Mouse (Mus musculus) kidney, embryonic 14.5 days (tissue): ENCODE data around the gene Zswim3. TPM values are rescaled to one million over a fixed set of nuclear protein-coding genes. Genes with fewer than 3 reads are reported as not detected.
A peak's percentile ranks its signal among the peaks of the same experiment; 100 is the strongest.
"Not testable (repeated sequence)": the region's sequence is repeated elsewhere in the genome, so short reads cannot be mapped to it uniquely, and the experiment has no call there.

Experiments used
- ATAC-seq: fragments of 200-750 bp; cut with Nextera tagmentation; 2 replicates; pipeline ENCODE4 v1.8.0; 2017; ENCODE audit warnings: moderate number of reproducible peaks, mild to moderate bottlenecking, moderate TSS enrichment, moderate library complexity; ENCODE audit not compliant: low FRiP score, low TSS enrichment
- H3K27ac ChIP-seq: fragments of 300-500 bp; sonication (generic); 2 replicates; pipeline ENCODE4 v1.5.1; 2014; ENCODE audit warnings: low read depth, mild to moderate bottlenecking, low read length, moderate library complexity, mixed read lengths
- H3K27me3 ChIP-seq: fragments of 300-500 bp; sonication (generic); 2 replicates; pipeline ENCODE4 v1.6.1; 2014; ENCODE audit warnings: mild to moderate bottlenecking, low read length; ENCODE audit not compliant: control insufficient read depth, insufficient read depth
- H3K36me3 ChIP-seq: fragments of 300-500 bp; sonication (generic); 2 replicates; pipeline ENCODE4 v1.6.1; 2014; ENCODE audit warnings: low read length, mixed read lengths; ENCODE audit not compliant: control insufficient read depth, insufficient read depth
- H3K4me1 ChIP-seq: fragments of 300-500 bp; sonication (generic); 2 replicates; pipeline ENCODE4 v1.6.1; 2014; ENCODE audit warnings: low read length, mixed read lengths; ENCODE audit not compliant: control insufficient read depth, insufficient read depth
- H3K4me2 ChIP-seq: fragments of 300-500 bp; sonication (generic); replicated peaks from 2 replicates; pipeline ENCODE4 v1.6.1; 2014; ENCODE audit warnings: low read depth, mild to moderate bottlenecking, low read length
- H3K4me3 ChIP-seq: fragments of 300-500 bp; sonication (generic); 2 replicates; pipeline ENCODE4 v1.5.1; 2014; ENCODE audit warnings: mild to moderate bottlenecking, low read length
- H3K9ac ChIP-seq: fragments of 300-500 bp; sonication (generic); 2 replicates; pipeline ENCODE4 v1.6.1; 2014; ENCODE audit warnings: low read depth, mild to moderate bottlenecking, low read length, moderate library complexity
- H3K9me3 ChIP-seq: fragments of 300-500 bp; sonication (generic); 2 replicates; pipeline ENCODE4 v1.6.1; 2016; ENCODE audit warnings: low read length; ENCODE audit not compliant: control insufficient read depth
- WGBS: fragments of 180-500 bp; shearing (Covaris S2); extraction: QIAGEN DNeasy Blood & Tissue Kit; methylation state at CpG from one replicate; pipeline ENCODE4 v1.1.7; 2014; 5-methylcytosine and 5-hydroxymethylcytosine counted together
- polyA plus RNA-seq: library from polyadenylated mRNA; unstranded; fragments of >200 nt; fragmentation: Nextera tagmentation; extraction: Ambion mirVana; gene quantifications from 2 replicates; pipeline ENCODE4 v1.2.1, GENCODE M21; 2014

The Zswim3 gene
- polyA plus RNA-seq, 1 experiment from 2014 or later: 9.0 TPM

- Histone ChIP-seq H3K9ac (no peak overlapping the region), H3K36me3 (no peaks in the 10 kb centered on the region), H3K4me2 (0 out of 2 replicates have a peak overlapping the region, but pooled peaks have one; percentile 8), H3K27me3 (peaks cover 22% of the 10 kb centered on the region), H3K27ac (peak overlapping the region; percentile 51; the same call in 1 of the 2 replicates), H3K4me1 (peaks cover 52% of the 10 kb centered on the region), H3K4me3 (no peak overlapping the region), H3K9me3 (no peaks in the 10 kb centered on the region)
- 22% methylated on average over 9 of the region's 9 CpGs for WGBS
- peak; percentile 17; the same call in 1 of the 2 replicates for ATAC-seq
Measured at GRCm38 (mm10) chr2:164859640-164860432, 54.9 kb downstream of the Zswim3 start.

GRCm38 (mm10) chr2:164861094-164861493 is 56.2 kb downstream of the Zswim3 start:
- H3K4me2 ChIP-seq: no peak overlapping the region
- ATAC-seq: no peak
- H3K9ac ChIP-seq: no peak overlapping the region
- H3K4me3 ChIP-seq: no peak overlapping the region
- 78% methylated on average over 4 of the region's 4 CpGs for WGBS
- H3K4me1 ChIP-seq: peaks cover 49% of the 10 kb centered on the region
- no peaks in the 10 kb centered on the region for H3K9me3 ChIP-seq
- H3K27ac ChIP-seq: peak overlapping the region; percentile 65; the same call in 1 of the 2 replicates
- H3K27me3 ChIP-seq: peaks cover 17% of the 10 kb centered on the region
- H3K36me3 ChIP-seq: no peaks in the 10 kb centered on the region

GRCm38 (mm10) chr2:164862179-164862861 is 57.4 kb downstream of the Zswim3 start:
- Histone ChIP-seq H3K4me3 (no peak overlapping the region), H3K4me1 (peaks cover 43% of the 10 kb centered on the region), H3K27ac (peak overlapping the region; percentile 65), H3K27me3 (peaks cover 7% of the 10 kb centered on the region), H3K4me2 (0 out of 2 replicates have a peak overlapping the region, but pooled peaks have one; percentile 3), H3K9me3 (no peaks in the 10 kb centered on the region), H3K9ac (no peak overlapping the region), H3K36me3 (no peaks in the 10 kb centered on the region)
- 22% methylated on average over 9 of the region's 9 CpGs for WGBS
- ATAC-seq: peak; percentile 66

GRCm38 (mm10) chr2:164863411-164863810 is 58.5 kb downstream of the Zswim3 start:
- not testable (repeated sequence) for H3K4me3 ChIP-seq, H3K9ac ChIP-seq, H3K27ac ChIP-seq, H3K36me3 ChIP-seq, H3K4me2 ChIP-seq, H3K27me3 ChIP-seq, ATAC-seq, H3K9me3 ChIP-seq
- WGBS: 80% methylated on average over 7 of the region's 9 CpGs
- H3K4me1 ChIP-seq: peaks cover 34% of the 10 kb centered on the region

GRCm38 (mm10) chr2:164864593-164864992 is 59.7 kb downstream of the Zswim3 start:
- no peaks in the 10 kb centered on the region for H3K27me3 ChIP-seq
- H3K36me3 ChIP-seq: no peaks in the 10 kb centered on the region
- no peak overlapping the region for H3K9ac ChIP-seq
- no peak overlapping the region for H3K4me3 ChIP-seq
- WGBS: 75% methylated on average over 4 of the region's 4 CpGs
- H3K9me3 ChIP-seq: peaks cover 4% of the 10 kb centered on the region; the same call in 1 of the 2 replicates
- peaks cover 24% of the 10 kb centered on the region for H3K4me1 ChIP-seq
- no peak for ATAC-seq
- H3K27ac ChIP-seq: no peak overlapping the region
- H3K4me2 ChIP-seq: no peak overlapping the region

- no peak overlapping the region for H3K4me3 ChIP-seq
- peak; percentile 47; the same call in 1 of the 2 replicates for ATAC-seq
- H3K4me2 ChIP-seq: no peak overlapping the region
- peaks cover 14% of the 10 kb centered on the region for H3K4me1 ChIP-seq
- H3K9ac ChIP-seq: no peak overlapping the region
- peak overlapping the region; percentile 32; the same call in 1 of the 2 replicates for H3K27ac ChIP-seq
- no peaks in the 10 kb centered on the region for H3K36me3 ChIP-seq
- H3K9me3 ChIP-seq: peaks cover 4% of the 10 kb centered on the region; the same call in 1 of the 2 replicates
- 47% methylated on average over 16 of the region's 16 CpGs for WGBS
- H3K27me3 ChIP-seq: no peaks in the 10 kb centered on the region
Measured at GRCm38 (mm10) chr2:164866741-164867551, 62.0 kb downstream of the Zswim3 start.

GRCm38 (mm10) chr2:164867566-164867965 is 62.7 kb downstream of the Zswim3 start:
- WGBS: 93% methylated on average over 7 of the region's 7 CpGs
- no peak for ATAC-seq
- Histone ChIP-seq H3K4me3 (no peak overlapping the region), H3K4me2 (no peak overlapping the region), H3K36me3 (no peaks in the 10 kb centered on the region), H3K9me3 (peaks cover 4% of the 10 kb centered on the region; the same call in 1 of the 2 replicates), H3K27me3 (no peaks in the 10 kb centered on the region), H3K9ac (no peak overlapping the region), H3K4me1 (peaks cover 8% of the 10 kb centered on the region; the same call in 1 of the 2 replicates), H3K27ac (peak overlapping the region; percentile 32; the same call in 1 of the 2 replicates)

- Histone ChIP-seq H3K27me3 (no peaks in the 10 kb centered on the region), H3K9ac (no peak overlapping the region), H3K27ac (no peak overlapping the region), H3K4me3 (no peak overlapping the region), H3K4me1 (peaks cover 6% of the 10 kb centered on the region; the same call in 1 of the 2 replicates), H3K36me3 (no peaks in the 10 kb centered on the region), H3K9me3 (peaks cover 4% of the 10 kb centered on the region; the same call in 1 of the 2 replicates), H3K4me2 (no peak overlapping the region)
- no peak for ATAC-seq
- 66% methylated on average over 7 of the region's 7 CpGs for WGBS
Measured at GRCm38 (mm10) chr2:164868491-164868890, 63.6 kb downstream of the Zswim3 start.
